Mouse (Mus musculus) E14TG2a.4 (cell line): ENCODE results near the gene Muc1.

Experiments used
- H3K27me3 ChIP-seq: 2 replicates; pipeline ENCODE4 v1.6.1; 2014; ENCODE audit warnings: low read length, control low read depth; ENCODE audit not compliant: insufficient read depth
- H3K36me3 ChIP-seq: 2 replicates; pipeline ENCODE4 v1.6.1; 2014; ENCODE audit warnings: low read length, control low read depth; ENCODE audit not compliant: insufficient read depth
- H3K4me1 ChIP-seq: replicated peaks from 2 replicates; pipeline ENCODE4 v1.6.1; 2014; ENCODE audit warnings: low read depth, low read length, control low read depth
- H3K4me3 ChIP-seq: replicated peaks from 2 replicates; pipeline ENCODE4 v1.5.1; 2014; ENCODE audit warnings: mild to moderate bottlenecking, low read length
- H3K9me3 ChIP-seq: 2 replicates; pipeline ENCODE4 v1.6.1; 2014; ENCODE audit warnings: low read length, control low read depth
- CTCF ChIP-seq: conservative IDR thresholded peaks from 2 replicates; pipeline ENCODE4 v1.5.1; 2014; ENCODE audit warnings: low read length
- NANOG ChIP-seq: IDR thresholded peaks from 2 replicates; pipeline ENCODE4 v1.6.1; 2014; ENCODE audit warnings: borderline replicate concordance, low read length, mixed read lengths
- POU5F1 ChIP-seq: IDR thresholded peaks from 2 replicates; pipeline ENCODE4 v1.6.1; 2014; ENCODE audit warnings: low read length, borderline replicate concordance

Gene Muc1

GRCm38 (mm10) chr3:89245688-89246171 is 16.9 kb downstream of the Muc1 start, which contains the start of gene Krtcap2:
Gene Krtcap2, plus strand, starts transcription at chr3:89245966.
- Histone ChIP-seq H3K9me3 (no peaks in the 10 kb centered on the region), H3K4me3 (peak within 1 kb of the TSS; percentile 90)
- no peak for TF ChIP-seq CTCF
- TF ChIP-seq POU5F1 = no peak
- TF ChIP-seq NANOG = no peak

GRCm38 (mm10) chr3:89246261-89247100 is 17.6 kb downstream of the Muc1 start, which contains the start of gene Trim46:
Gene Trim46, minus strand, starts transcription at chr3:89246309.
- Histone ChIP-seq H3K4me1 (peaks cover 73% of the 10 kb centered on the region), H3K27me3 (peaks cover 32% of the 10 kb centered on the region), H3K36me3 (peaks cover 24% of the 10 kb centered on the region), H3K9me3 (no peaks in the 10 kb centered on the region), H3K4me3 (peak within 1 kb of the TSS; percentile 90)
- TF ChIP-seq NANOG = no peak
- peak; percentile 86 for TF ChIP-seq CTCF

More at GRCm38 (mm10) chr3:89245688-89246171, 16.9 kb downstream of the Muc1 start, which contains the start of gene Krtcap2:
- Histone ChIP-seq H3K27me3 (peaks cover 35% of the 10 kb centered on the region), H3K36me3 (peaks cover 24% of the 10 kb centered on the region), H3K4me1 (peaks cover 65% of the 10 kb centered on the region)

- peaks cover 24% of the 10 kb centered on the region for H3K36me3 ChIP-seq
- peaks cover 83% of the 10 kb centered on the region for H3K4me1 ChIP-seq
- TF ChIP-seq POU5F1 = no peak
- no peak for TF ChIP-seq CTCF
- TF ChIP-seq NANOG = no peak
- peak overlapping the region; percentile 90 for H3K4me3 ChIP-seq
- H3K27me3 ChIP-seq = peaks cover 26% of the 10 kb centered on the region
- no peaks in the 10 kb centered on the region for H3K9me3 ChIP-seq
Measured at GRCm38 (mm10) chr3:89247466-89247865, 18.6 kb downstream of the Muc1 start.

- Histone ChIP-seq H3K36me3 (peaks cover 24% of the 10 kb centered on the region), H3K4me1 (peaks cover 81% of the 10 kb centered on the region), H3K9me3 (no peaks in the 10 kb centered on the region), H3K4me3 (peak overlapping the region; percentile 66; the same call in 1 of the 2 replicates), H3K27me3 (peaks cover 4% of the 10 kb centered on the region)
- TF ChIP-seq NANOG (no peak), CTCF (peak; percentile 32)
Measured at GRCm38 (mm10) chr3:89250435-89251040, 21.7 kb downstream of the Muc1 start.

- Histone ChIP-seq H3K4me3 (peak overlapping the region; percentile 66), H3K9me3 (no peaks in the 10 kb centered on the region), H3K36me3 (peaks cover 24% of the 10 kb centered on the region), H3K4me1 (peaks cover 80% of the 10 kb centered on the region), H3K27me3 (no peaks in the 10 kb centered on the region)
- TF ChIP-seq POU5F1 (no peak), CTCF (no peak), NANOG (no peak)
Measured at GRCm38 (mm10) chr3:89251365-89251895, 22.6 kb downstream of the Muc1 start.

GRCm38 (mm10) chr3:89254994-89255393 is 26.1 kb downstream of the Muc1 start:
- Histone ChIP-seq H3K27me3 (peaks cover 8% of the 10 kb centered on the region), H3K36me3 (no peaks in the 10 kb centered on the region)

GRCm38 (mm10) chr3:89256177-89256576 is 27.3 kb downstream of the Muc1 start:
- peaks cover 8% of the 10 kb centered on the region for H3K27me3 ChIP-seq
- H3K9me3 ChIP-seq = no peaks in the 10 kb centered on the region
- H3K36me3 ChIP-seq = no peaks in the 10 kb centered on the region
- TF ChIP-seq NANOG = no peak
- TF ChIP-seq POU5F1 = no peak
- no peak for TF ChIP-seq CTCF
- H3K4me1 ChIP-seq = peaks cover 54% of the 10 kb centered on the region
- H3K4me3 ChIP-seq = no peak overlapping the region

More at GRCm38 (mm10) chr3:89254994-89255393, 26.1 kb downstream of the Muc1 start:
- H3K4me3 ChIP-seq = no peak overlapping the region
- TF ChIP-seq POU5F1 = no peak
- no peak for TF ChIP-seq CTCF
- no peak for TF ChIP-seq NANOG
- peaks cover 65% of the 10 kb centered on the region for H3K4me1 ChIP-seq
- no peaks in the 10 kb centered on the region for H3K9me3 ChIP-seq

- no peak within 1 kb of the TSS for H3K4me3 ChIP-seq
- peaks cover 39% of the 10 kb centered on the region for H3K4me1 ChIP-seq
- no peak for TF ChIP-seq CTCF
- no peaks in the 10 kb centered on the region for H3K36me3 ChIP-seq
- H3K9me3 ChIP-seq = no peaks in the 10 kb centered on the region
- peaks cover 8% of the 10 kb centered on the region for H3K27me3 ChIP-seq
Measured at GRCm38 (mm10) chr3:89259076-89259475, 30.2 kb downstream of the Muc1 start, which contains the start of gene Dpm3. Gene Dpm3, plus strand, starts transcription at chr3:89259358.
